Mouse (Mus musculus): Measurements from ENCODE around the gene Diablo. TPM values are rescaled to one million over a fixed set of nuclear protein-coding genes. Genes with fewer than 3 reads are reported as not detected.

Gene Diablo
- polyA plus RNA-seq, 1 experiment from 2014 or later: 137 TPM

GRCm38 (mm10) chr5:123487659-123488395 is 36.1 kb downstream of the Diablo start:
- ATAC-seq: no peak
- Histone ChIP-seq H3K27me3 (replicated peaks; ENCODE audit: control insufficient read depth, insufficient read depth, low read length) (no peaks in the 10 kb centered on the region), H3K9me3 (replicated peaks; ENCODE audit: control insufficient read depth, low read length) (no peaks in the 10 kb centered on the region), H3K4me2 (ENCODE audit: low read length) (no peak overlapping the region), H3K4me1 (ENCODE audit: control insufficient read depth, insufficient read depth, low read length) (0 out of 2 replicates have a peak, but pooled peaks cover 4% of the 10 kb centered on the region), H3K36me3 (ENCODE audit: control insufficient read depth, insufficient read depth, low read length) (no peaks in the 10 kb centered on the region), H3K27ac (ENCODE audit: low read depth, low read length) (no peak overlapping the region), H3K4me3 (ENCODE audit: low read depth, low read length) (no peak overlapping the region), H3K9ac (ENCODE audit: low read length) (no peak overlapping the region)
- 90% methylated on average over 11 of the region's 11 CpGs for whole genome bisulfite sequencing
- no peak for DNase-seq (ENCODE audit: low spot score)

- H3K36me3 ChIP-seq (ENCODE audit: control insufficient read depth, insufficient read depth, low read length): no peaks in the 10 kb centered on the region
- no peak overlapping the region for H3K9ac ChIP-seq (ENCODE audit: low read length)
- H3K9me3 ChIP-seq (replicated peaks; ENCODE audit: control insufficient read depth, low read length): no peaks in the 10 kb centered on the region
- H3K4me3 ChIP-seq (ENCODE audit: low read depth, low read length): no peak overlapping the region
- H3K27ac ChIP-seq (ENCODE audit: low read depth, low read length): no peak overlapping the region
- WGBS: 61% methylated on average over 5 of the region's 5 CpGs
- H3K27me3 ChIP-seq (replicated peaks; ENCODE audit: control insufficient read depth, insufficient read depth, low read length): no peaks in the 10 kb centered on the region
- H3K4me1 ChIP-seq (ENCODE audit: control insufficient read depth, insufficient read depth, low read length): no peaks in the 10 kb centered on the region
- ATAC-seq (no peak), DNase-seq (ENCODE audit: low spot score) (peak; percentile 33)
- no peak overlapping the region for H3K4me2 ChIP-seq (ENCODE audit: low read length)
Measured at GRCm38 (mm10) chr5:123473817-123474216, 50.2 kb downstream of the Diablo start.

- ATAC-seq (no peak), DNase-seq (ENCODE audit: low spot score) (peak; percentile 4)
- Histone ChIP-seq H3K27ac (ENCODE audit: low read depth, low read length) (no peak overlapping the region), H3K36me3 (ENCODE audit: control insufficient read depth, insufficient read depth, low read length) (no peaks in the 10 kb centered on the region), H3K9me3 (replicated peaks; ENCODE audit: control insufficient read depth, low read length) (no peaks in the 10 kb centered on the region), H3K4me3 (ENCODE audit: low read depth, low read length) (no peak overlapping the region), H3K4me1 (ENCODE audit: control insufficient read depth, insufficient read depth, low read length) (no peaks in the 10 kb centered on the region), H3K9ac (ENCODE audit: low read length) (no peak overlapping the region), H3K4me2 (ENCODE audit: low read length) (no peak overlapping the region), H3K27me3 (replicated peaks; ENCODE audit: control insufficient read depth, insufficient read depth, low read length) (no peaks in the 10 kb centered on the region)
- 74% methylated on average over 10 of the region's 10 CpGs for WGBS
Measured at GRCm38 (mm10) chr5:123470784-123471400, 53.1 kb downstream of the Diablo start.

GRCm38 (mm10) chr5:123464638-123465037 is 59.3 kb downstream of the Diablo start:
- 87% methylated on average over 1 of the region's 1 CpGs for WGBS
- DNase-seq (ENCODE audit: low spot score): no peak
- ATAC-seq: no peak
- no peaks in the 10 kb centered on the region for H3K9me3 ChIP-seq (replicated peaks; ENCODE audit: control insufficient read depth, low read length)
- H3K9ac ChIP-seq (ENCODE audit: low read length): no peak overlapping the region
- H3K36me3 ChIP-seq (ENCODE audit: control insufficient read depth, insufficient read depth, low read length): no peaks in the 10 kb centered on the region
- no peak overlapping the region for H3K27ac ChIP-seq (ENCODE audit: low read depth, low read length)
- H3K4me2 ChIP-seq (ENCODE audit: low read length): no peak overlapping the region
- H3K4me3 ChIP-seq (ENCODE audit: low read depth, low read length): no peak overlapping the region
- no peaks in the 10 kb centered on the region for H3K27me3 ChIP-seq (replicated peaks; ENCODE audit: control insufficient read depth, insufficient read depth, low read length)
- no peaks in the 10 kb centered on the region for H3K4me1 ChIP-seq (ENCODE audit: control insufficient read depth, insufficient read depth, low read length)

GRCm38 (mm10) chr5:123461420-123461819 is 62.6 kb downstream of the Diablo start:
- Histone ChIP-seq H3K4me2 (ENCODE audit: low read length) (no peak overlapping the region), H3K9me3 (replicated peaks; ENCODE audit: control insufficient read depth, low read length) (no peaks in the 10 kb centered on the region), H3K27ac (ENCODE audit: low read depth, low read length) (no peak overlapping the region), H3K4me3 (ENCODE audit: low read depth, low read length) (no peak overlapping the region), H3K9ac (ENCODE audit: low read length) (no peak overlapping the region), H3K27me3 (replicated peaks; ENCODE audit: control insufficient read depth, insufficient read depth, low read length) (no peaks in the 10 kb centered on the region), H3K36me3 (ENCODE audit: control insufficient read depth, insufficient read depth, low read length) (no peaks in the 10 kb centered on the region), H3K4me1 (ENCODE audit: control insufficient read depth, insufficient read depth, low read length) (no peaks in the 10 kb centered on the region)
- no peak for DNase-seq (ENCODE audit: low spot score)
- ATAC-seq: no peak
- 50% methylated on average over 5 of the region's 5 CpGs for WGBS

Small RNA genes within 50 kb of the gene (microRNA-seq; reads per million reads assigned to microRNA genes)
- gene Mir7647: 1.1 reads per million

Other genes with a start within 250 kb of the Diablo start
- 71.6 and 78.2 TPM in 2 replicates for gene Bcl7a, start 180.3 kb downstream of the Diablo start, polyA plus RNA-seq (2014; fragmentation: Nextera tagmentation; extraction: Ambion mirVana)
- 11.5 and 15.2 TPM in 2 replicates for gene Mlxip, start 129.4 kb downstream of the Diablo start, polyA plus RNA-seq (2014; fragmentation: Nextera tagmentation; extraction: Ambion mirVana)
- gene Lrrc43, start 34.9 kb downstream of the Diablo start, polyA plus RNA-seq (2014; fragmentation: Nextera tagmentation; extraction: Ambion mirVana): 0.31 and 0.48 TPM in 2 replicates
- gene Il31, start 34.7 kb downstream of the Diablo start, polyA plus RNA-seq (2014; fragmentation: Nextera tagmentation; extraction: Ambion mirVana): not detected in 2 replicates
- gene B3gnt4, start 13.7 kb downstream of the Diablo start, polyA plus RNA-seq (2014; fragmentation: Nextera tagmentation; extraction: Ambion mirVana): 1.6 and 2.3 TPM in 2 replicates
- gene Gm49027, start 1.3 kb upstream of the Diablo start, polyA plus RNA-seq (2014; fragmentation: Nextera tagmentation; extraction: Ambion mirVana): 2.1 and 2.3 TPM in 2 replicates
- gene Vps33a, start 48.9 kb upstream of the Diablo start, polyA plus RNA-seq (2014; fragmentation: Nextera tagmentation; extraction: Ambion mirVana): 43.3 and 51.2 TPM in 2 replicates
- gene Clip1, start 160.4 kb upstream of the Diablo start, polyA plus RNA-seq (2014; fragmentation: Nextera tagmentation; extraction: Ambion mirVana): 45.9 and 55.6 TPM in 2 replicates
- 70.3 and 79.8 TPM in 2 replicates for gene Zcchc8, start 196.9 kb upstream of the Diablo start, polyA plus RNA-seq (2014; fragmentation: Nextera tagmentation; extraction: Ambion mirVana)
- 126 and 143 TPM in 2 replicates for gene Rsrc2, start 225.2 kb upstream of the Diablo start, polyA plus RNA-seq (2014; fragmentation: Nextera tagmentation; extraction: Ambion mirVana)
- gene Kntc1, start 225.5 kb upstream of the Diablo start, polyA plus RNA-seq (2014; fragmentation: Nextera tagmentation; extraction: Ambion mirVana): 11.4 and 12.9 TPM in 2 replicates